Mouse (Mus musculus) inflammation-experienced regulatory T-cells, adult 6 months (primary cell): Measurements from ENCODE around the gene Hic1. TPM values are rescaled to one million over a fixed set of nuclear protein-coding genes. Genes with fewer than 3 reads are reported as not detected.

Experiments used
- polyA plus RNA-seq, 3 experiments: library from polyadenylated mRNA; unstranded; fragments of 100-300 nt; shearing (Covaris generic); gene quantifications; one replicate each; pipeline ENCODE4 v1.2.1; 2017

Hic1 gene
- polyA plus RNA-seq, 3 experiments from 2014 or later = 0.21 to 0.50 (median 0.38) TPM

Other genes starting within 250 kb of the Hic1 start
- gene Smg6, start 243.7 kb downstream of the Hic1 start, polyA plus RNA-seq = 10 to 100 TPM; 16.3 to 22.0 (median 18.9) TPM
- 1 to 10 TPM; 6.6 to 9.5 (median 8.3) TPM for gene Srr, start 243.6 kb downstream of the Hic1 start, polyA plus RNA-seq
- 10 to 100 TPM; 27.9 to 36.4 (median 32.7) TPM for gene Ovca2, start 9.3 kb upstream of the Hic1 start, polyA plus RNA-seq
- 10 to 100 TPM in 2 of 3 experiments, 1 to 10 TPM in 1; 4.0 to 15.3 (median 11.7) TPM for gene Dph1, start 21.7 kb upstream of the Hic1 start, polyA plus RNA-seq
- 1 to 10 TPM; 1.3 to 2.5 (median 2.2) TPM for gene Rtn4rl1, start 24.3 kb upstream of the Hic1 start, polyA plus RNA-seq
- 100 to 1,000 TPM; 199 to 296 (median 217) TPM for gene Rpa1, start 178.8 kb upstream of the Hic1 start, polyA plus RNA-seq
- gene Smyd4, start 178.9 kb upstream of the Hic1 start, polyA plus RNA-seq = 10 to 100 TPM; 10.8 to 25.4 (median 23.2) TPM